Mouse (Mus musculus): ENCODE data around the gene Ryr1.

- TF ChIP-seq CTCF (IDR thresholded peaks at IDR 0.05; ENCODE audit: borderline replicate concordance, insufficient read depth, low read depth, low read length) (no peak), POLR2A (IDR thresholded peaks at IDR 0.05; ENCODE audit: borderline replicate concordance, insufficient read depth, low read length) (no peak)
Observed at GRCm38 (mm10) chr7:29158264-29158663, 33.3 kb upstream of the Ryr1 start.
